Mouse (Mus musculus) limb, embryonic 13.5 days (tissue): ENCODE data around the gene Pidd1. TPM values are rescaled to one million over a fixed set of nuclear protein-coding genes. Genes with fewer than 3 reads are reported as not detected.
"Not testable (repeated sequence)": the region's sequence is repeated elsewhere in the genome, so short reads cannot be mapped to it uniquely, and the experiment has no call there.

Experiments
- ATAC-seq: fragments of 200-750 bp; cut with Nextera tagmentation; 2 replicates; pipeline ENCODE4 v1.8.0; 2017; ENCODE audit warnings: low read depth, moderate number of reproducible peaks, moderate TSS enrichment; ENCODE audit not compliant: low FRiP score
- H3K27ac ChIP-seq: fragments of 300-500 bp; sonication (generic); 2 replicates; pipeline ENCODE4 v1.5.1; 2015; ENCODE audit warnings: inconsistent platforms, mild to moderate bottlenecking, moderate library complexity
- H3K27me3 ChIP-seq: fragments of 300-500 bp; sonication (generic); 2 replicates; pipeline ENCODE4 v1.6.1; 2015; ENCODE audit warnings: mild to moderate bottlenecking, inconsistent platforms
- H3K36me3 ChIP-seq: fragments of 300-500 bp; sonication (generic); 2 replicates; pipeline ENCODE4 v1.6.1; 2015; ENCODE audit warnings: inconsistent platforms, mild to moderate bottlenecking, moderate library complexity
- H3K4me1 ChIP-seq: fragments of 300-500 bp; sonication (generic); 2 replicates; pipeline ENCODE4 v1.6.1; 2015; ENCODE audit warnings: inconsistent platforms
- H3K4me2 ChIP-seq: fragments of 300-500 bp; sonication (generic); replicated peaks from 2 replicates; pipeline ENCODE4 v1.6.1; 2015; ENCODE audit warnings: inconsistent platforms, mild to moderate bottlenecking, moderate library complexity
- H3K4me3 ChIP-seq: fragments of 300-500 bp; sonication (generic); 2 replicates; pipeline ENCODE4 v1.5.1; 2015; ENCODE audit warnings: moderate library complexity, mild to moderate bottlenecking, inconsistent platforms
- H3K9ac ChIP-seq: fragments of 300-500 bp; sonication (generic); 2 replicates; pipeline ENCODE4 v1.6.1; 2015; ENCODE audit warnings: mild to moderate bottlenecking, inconsistent platforms
- H3K9me3 ChIP-seq: fragments of 300-500 bp; sonication (generic); 2 replicates; pipeline ENCODE4 v1.6.1; 2016; ENCODE audit warnings: inconsistent platforms
- WGBS: fragments of 180-500 bp; shearing (Covaris S2); methylation state at CpG from one replicate; pipeline ENCODE4 v1.1.7; 2015; 5-methylcytosine and 5-hydroxymethylcytosine counted together
- polyA plus RNA-seq: library from polyadenylated mRNA; unstranded; fragments of >200 nt; fragmentation: Nextera tagmentation; extraction: Ambion mirVana; gene quantifications from 2 replicates; pipeline ENCODE4 v1.2.1, GENCODE M21; 2015

Gene Pidd1
- polyA plus RNA-seq, 1 experiment from 2014 or later: 11.7 TPM

DNA sequence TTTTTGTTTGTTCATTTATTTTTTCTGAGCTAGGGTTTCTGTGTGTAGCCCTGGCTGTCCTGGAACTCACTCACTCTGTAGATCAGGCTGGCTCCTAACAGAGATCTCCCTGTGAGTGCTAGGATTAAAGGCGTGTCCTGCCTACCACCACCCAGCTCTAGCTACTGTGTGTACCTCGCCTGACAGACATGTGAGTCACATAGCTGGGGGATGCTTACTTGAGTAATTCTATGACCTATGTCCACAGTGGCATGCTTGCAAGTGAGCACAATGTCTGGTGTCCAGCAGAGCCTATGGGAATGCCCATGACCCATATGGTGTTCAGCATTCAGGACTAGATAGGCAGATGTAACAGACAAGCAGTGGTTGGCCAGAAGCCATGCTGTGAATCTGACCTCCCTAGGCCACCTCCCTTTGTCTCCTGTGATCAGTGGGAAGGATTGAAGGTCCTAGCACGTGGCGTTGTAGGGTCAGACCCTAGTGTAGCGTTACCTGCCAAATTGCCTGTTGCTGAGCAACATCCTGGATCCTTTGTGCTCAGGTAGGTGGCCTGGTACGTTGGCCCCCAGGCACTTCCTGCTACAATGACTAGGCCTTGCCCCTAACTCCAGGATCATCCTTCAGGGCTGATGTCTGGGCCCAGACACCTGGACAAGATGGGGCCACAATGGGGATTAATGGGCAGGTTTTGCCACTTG, 27.5 kb downstream of the Pidd1 start:
- WGBS: 80% methylated on average over 6 of the region's 6 CpGs
- no peak overlapping the region for H3K27ac ChIP-seq
- H3K4me1 ChIP-seq: peaks cover 13% of the 10 kb centered on the region
- no peak overlapping the region for H3K9ac ChIP-seq
- no peaks in the 10 kb centered on the region for H3K27me3 ChIP-seq
- no peaks in the 10 kb centered on the region for H3K9me3 ChIP-seq
- H3K4me3 ChIP-seq: no peak overlapping the region
- H3K4me2 ChIP-seq: no peak overlapping the region
- peaks cover 6% of the 10 kb centered on the region for H3K36me3 ChIP-seq
- ATAC-seq: no peak

DNA sequence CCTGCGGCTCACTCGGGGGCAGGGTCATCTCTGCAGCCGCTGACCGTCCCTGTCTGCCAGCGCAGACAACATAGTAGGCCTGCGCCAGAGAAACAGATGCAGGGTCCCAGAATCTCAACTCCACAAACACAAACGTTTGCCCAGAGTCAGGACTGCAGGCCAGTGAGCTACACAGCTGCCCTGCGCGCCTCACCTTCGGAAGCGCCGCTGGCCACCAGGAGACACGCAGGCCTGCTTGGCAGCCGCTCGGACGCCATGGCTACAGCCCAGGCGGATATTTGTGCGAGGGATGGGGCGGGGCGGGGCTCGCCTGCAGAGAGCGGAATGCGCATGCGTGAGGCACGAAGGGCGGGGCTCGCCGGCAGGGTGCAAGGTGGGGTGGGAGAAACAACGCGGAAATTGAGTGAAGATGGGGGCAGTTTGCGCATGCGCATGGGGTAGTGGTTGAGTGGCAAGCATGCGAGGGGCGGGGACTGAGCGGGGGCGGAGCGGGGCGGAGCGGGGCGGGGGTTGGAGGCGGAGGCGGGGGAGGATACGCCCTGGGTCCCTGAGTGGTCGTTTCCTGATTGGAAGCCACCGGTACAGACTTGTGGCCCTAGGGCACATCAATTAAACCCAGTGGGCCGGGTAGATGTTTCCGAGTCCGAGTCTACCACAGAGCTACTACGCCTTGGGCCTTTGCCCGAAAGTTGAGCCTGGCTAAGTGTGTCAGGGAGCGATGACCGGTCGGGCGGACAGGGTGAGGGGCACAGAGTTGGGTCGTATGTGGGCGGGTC, 29.8 kb downstream of the Pidd1 start, which contains the start of gene Gatd1:
TSS of gene Gatd1 (minus strand) at position 328 of the 776 bp plus-strand sequence.
- H3K36me3 ChIP-seq: peaks cover 29% of the 10 kb centered on the region
- peak within 1 kb of the TSS; percentile 87 for H3K9ac ChIP-seq
- WGBS: 0% methylated on average over 48 of the region's 56 CpGs
- peak within 1 kb of the TSS; percentile 78 for H3K27ac ChIP-seq
- H3K4me1 ChIP-seq: peaks cover 15% of the 10 kb centered on the region
- H3K27me3 ChIP-seq: no peaks in the 10 kb centered on the region
- no peaks in the 10 kb centered on the region for H3K9me3 ChIP-seq
- ATAC-seq: peak; percentile 88
- H3K4me3 ChIP-seq: peak within 1 kb of the TSS; percentile 86
- peak within 1 kb of the TSS; percentile 84 for H3K4me2 ChIP-seq

DNA sequence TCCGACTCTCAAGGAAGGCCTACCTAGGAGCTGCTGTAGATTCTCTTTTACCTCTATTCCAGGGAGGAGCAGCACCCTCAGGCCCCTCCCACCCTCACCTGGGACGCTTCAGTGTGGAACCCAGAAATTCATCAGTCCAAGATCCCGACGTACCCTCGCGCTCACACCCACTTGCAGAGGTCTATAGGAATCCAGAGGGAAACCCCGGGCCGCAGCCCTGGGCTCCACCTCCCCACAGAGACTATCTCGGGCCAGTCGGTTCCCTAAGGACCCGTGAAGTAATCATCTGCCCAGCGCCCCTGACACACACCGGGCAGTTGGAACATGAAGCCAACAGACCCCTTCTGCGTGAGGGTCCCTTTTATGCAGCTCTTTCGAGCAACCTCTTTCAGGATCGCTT, 30.5 kb downstream of the Pidd1 start:
- 0 out of 2 replicates have a peak, but pooled peaks have one; percentile 2 for ATAC-seq
- no peaks in the 10 kb centered on the region for H3K9me3 ChIP-seq
- H3K4me2 ChIP-seq: peak overlapping the region; percentile 84
- H3K9ac ChIP-seq: peak overlapping the region; percentile 87
- H3K4me1 ChIP-seq: peaks cover 14% of the 10 kb centered on the region
- H3K4me3 ChIP-seq: peak overlapping the region; percentile 86
- WGBS: 5% methylated on average over 16 of the region's 16 CpGs
- H3K36me3 ChIP-seq: peaks cover 36% of the 10 kb centered on the region
- H3K27ac ChIP-seq: peak overlapping the region; percentile 78
- H3K27me3 ChIP-seq: no peaks in the 10 kb centered on the region

DNA sequence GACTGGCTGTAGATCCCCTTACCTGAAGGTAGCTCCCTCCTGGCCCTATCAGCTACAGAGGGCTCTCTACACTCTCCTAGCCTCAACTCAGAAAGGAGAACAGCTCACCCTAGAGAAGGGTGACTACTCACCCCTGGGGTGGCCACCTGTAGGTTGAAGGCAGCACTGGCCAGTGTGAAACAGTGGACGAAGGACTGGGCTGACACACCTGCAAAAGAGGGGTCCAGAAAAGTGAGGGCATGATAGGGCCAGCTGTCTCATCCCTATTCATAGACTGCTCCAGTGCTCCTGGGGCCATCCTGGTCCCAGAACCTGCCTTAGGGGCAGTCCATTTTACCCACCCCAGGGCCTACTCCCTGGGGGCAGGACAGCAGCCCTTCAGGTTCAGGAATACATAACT, 32.2 kb downstream of the Pidd1 start:
- Histone ChIP-seq H3K4me1 (peaks cover 14% of the 10 kb centered on the region), H3K9me3 (no peaks in the 10 kb centered on the region), H3K9ac (no peak overlapping the region), H3K36me3 (peaks cover 46% of the 10 kb centered on the region), H3K4me2 (no peak overlapping the region), H3K27ac (no peak overlapping the region), H3K27me3 (no peaks in the 10 kb centered on the region), H3K4me3 (no peak overlapping the region)
- 96% methylated on average over 1 of the region's 1 CpGs for WGBS
- no peak for ATAC-seq

DNA sequence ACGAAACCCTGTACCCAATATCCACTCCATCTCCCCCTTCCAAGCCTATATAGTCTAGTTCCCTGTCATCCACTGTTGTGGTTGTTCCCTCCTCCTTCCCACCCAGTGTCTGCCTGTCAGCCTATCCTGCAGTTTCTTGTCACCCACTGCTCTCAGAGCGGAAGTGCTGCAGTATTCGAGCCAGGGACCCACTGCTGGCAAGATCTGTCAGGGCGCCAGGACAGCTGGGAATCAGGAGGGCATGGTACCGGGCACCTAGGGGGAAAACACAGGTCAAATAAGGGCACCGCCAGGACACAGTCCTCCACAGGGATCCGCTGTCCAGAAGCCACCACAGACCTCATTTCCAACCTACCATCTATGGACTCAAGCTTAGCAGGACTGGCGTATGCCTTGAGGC, 33.2 kb downstream of the Pidd1 start:
- no peak overlapping the region for H3K27ac ChIP-seq
- H3K4me3 ChIP-seq: no peak overlapping the region
- ATAC-seq: no peak
- no peak overlapping the region; the same call in 1 of the 2 replicates for H3K9ac ChIP-seq
- H3K9me3 ChIP-seq: no peaks in the 10 kb centered on the region
- peaks cover 14% of the 10 kb centered on the region for H3K4me1 ChIP-seq
- 91% methylated on average over 8 of the region's 8 CpGs for WGBS
- no peak overlapping the region for H3K4me2 ChIP-seq
- H3K27me3 ChIP-seq: no peaks in the 10 kb centered on the region
- H3K36me3 ChIP-seq: peaks cover 46% of the 10 kb centered on the region

DNA sequence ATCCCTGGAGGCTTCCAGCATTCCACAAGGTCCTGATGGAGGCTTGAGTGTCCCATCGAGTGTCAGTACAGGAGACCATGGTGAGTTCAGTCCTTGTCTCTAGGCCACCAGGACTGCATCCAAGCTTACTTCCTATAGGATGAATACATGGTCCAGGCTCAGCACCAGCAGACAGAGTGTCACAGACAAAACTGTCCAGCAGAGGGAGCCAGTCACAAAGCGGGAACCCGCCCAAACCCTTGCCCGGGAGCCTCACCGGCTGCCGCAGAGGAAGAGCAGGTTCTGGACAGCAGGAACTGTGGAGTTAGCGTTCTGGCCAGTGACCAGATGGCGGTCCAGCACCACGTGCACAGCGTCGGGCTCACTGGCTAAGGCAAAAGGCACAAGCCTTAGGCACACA, 35.0 kb downstream of the Pidd1 start:
- peak; percentile 65 for ATAC-seq
- 0 out of 2 replicates have a peak overlapping the region, but pooled peaks have one; percentile 2 for H3K9ac ChIP-seq

DNA sequence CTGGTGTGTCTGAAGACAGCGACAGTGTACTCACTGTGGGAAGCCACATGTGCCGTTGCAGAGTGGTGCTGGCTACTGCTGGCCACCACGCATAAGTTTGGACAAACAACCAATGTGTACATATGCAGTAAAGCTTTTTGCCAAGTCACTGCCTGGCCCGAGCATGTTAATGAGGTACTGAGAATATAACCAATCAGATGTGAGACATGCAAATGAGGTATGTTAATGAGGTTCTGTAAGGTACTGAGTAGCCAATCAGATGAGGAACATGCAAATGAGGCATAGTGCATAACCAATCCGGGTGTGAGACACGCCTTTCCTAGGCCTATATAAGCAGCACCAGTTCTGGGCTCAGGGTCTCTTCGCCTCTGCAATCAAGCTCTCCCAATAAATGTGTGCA, 36.2 kb downstream of the Pidd1 start:
- WGBS: 97% methylated on average over 7 of the region's 7 CpGs
- not testable (repeated sequence) for ATAC-seq, H3K27me3 ChIP-seq, H3K9ac ChIP-seq, H3K4me1 ChIP-seq, H3K27ac ChIP-seq, H3K9me3 ChIP-seq, H3K4me2 ChIP-seq, H3K4me3 ChIP-seq
- H3K36me3 ChIP-seq: peaks cover 62% of the 10 kb centered on the region

More for the DNA sequence above, 35.0 kb downstream of the Pidd1 start:
- Histone ChIP-seq H3K4me1 (peaks cover 14% of the 10 kb centered on the region), H3K36me3 (peaks cover 52% of the 10 kb centered on the region), H3K27ac (no peak overlapping the region), H3K9me3 (no peaks in the 10 kb centered on the region), H3K27me3 (no peaks in the 10 kb centered on the region), H3K4me3 (no peak overlapping the region), H3K4me2 (no peak overlapping the region)
- WGBS: 14% methylated on average over 11 of the region's 11 CpGs

DNA sequence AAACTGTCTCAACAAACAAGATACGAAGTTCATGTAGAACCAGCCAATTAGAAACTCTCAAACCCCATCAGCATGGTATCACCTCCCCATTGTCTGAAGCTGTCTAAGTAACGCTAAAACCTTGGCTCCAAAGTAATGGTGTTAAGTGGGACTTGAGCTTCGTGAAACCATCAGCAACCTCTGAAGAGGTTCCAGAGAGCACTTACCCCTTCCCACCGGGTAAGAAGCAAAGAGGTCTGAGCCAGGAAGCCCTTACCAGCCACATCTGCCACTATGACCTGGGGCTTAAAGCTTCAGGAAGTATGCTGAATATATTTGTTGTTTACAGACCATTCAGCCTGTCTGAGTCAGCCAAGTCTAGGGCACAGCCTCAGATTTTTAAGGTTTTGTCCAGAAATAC, 38.4 kb downstream of the Pidd1 start:
- Histone ChIP-seq H3K4me1 (peaks cover 5% of the 10 kb centered on the region), H3K4me2 (no peak overlapping the region), H3K9ac (no peak overlapping the region), H3K4me3 (no peak overlapping the region), H3K27me3 (no peaks in the 10 kb centered on the region), H3K9me3 (no peaks in the 10 kb centered on the region), H3K36me3 (peaks cover 70% of the 10 kb centered on the region), H3K27ac (no peak overlapping the region)
- no peak for ATAC-seq
- WGBS: 81% methylated on average over 4 of the region's 4 CpGs

DNA sequence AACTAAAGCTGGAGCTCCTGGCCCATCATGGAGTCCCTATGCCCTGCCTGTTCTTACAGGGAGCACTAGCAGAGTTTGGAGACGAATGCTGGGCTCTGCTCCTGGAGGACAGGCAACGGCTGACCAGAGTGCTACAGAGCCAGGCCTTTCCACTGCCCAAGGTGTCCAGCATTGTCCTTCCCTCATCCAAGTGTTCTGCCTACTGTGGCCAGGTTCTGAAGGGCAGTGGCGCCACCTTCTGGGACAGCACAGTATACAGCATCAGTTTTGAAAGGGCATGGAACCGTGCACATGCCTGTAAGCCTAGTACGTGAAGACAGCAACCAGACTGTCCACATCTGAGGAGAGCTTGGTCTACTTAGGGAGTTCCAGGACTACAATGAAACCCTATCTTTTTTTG, 40.5 kb downstream of the Pidd1 start:
- Histone ChIP-seq H3K36me3 (peaks cover 69% of the 10 kb centered on the region), H3K9ac (no peak overlapping the region), H3K9me3 (no peaks in the 10 kb centered on the region), H3K4me2 (no peak overlapping the region), H3K27me3 (no peaks in the 10 kb centered on the region), H3K4me3 (no peak overlapping the region), H3K4me1 (no peaks in the 10 kb centered on the region), H3K27ac (no peak overlapping the region)
- no peak for ATAC-seq
- 48% methylated on average over 5 of the region's 5 CpGs for WGBS

DNA sequence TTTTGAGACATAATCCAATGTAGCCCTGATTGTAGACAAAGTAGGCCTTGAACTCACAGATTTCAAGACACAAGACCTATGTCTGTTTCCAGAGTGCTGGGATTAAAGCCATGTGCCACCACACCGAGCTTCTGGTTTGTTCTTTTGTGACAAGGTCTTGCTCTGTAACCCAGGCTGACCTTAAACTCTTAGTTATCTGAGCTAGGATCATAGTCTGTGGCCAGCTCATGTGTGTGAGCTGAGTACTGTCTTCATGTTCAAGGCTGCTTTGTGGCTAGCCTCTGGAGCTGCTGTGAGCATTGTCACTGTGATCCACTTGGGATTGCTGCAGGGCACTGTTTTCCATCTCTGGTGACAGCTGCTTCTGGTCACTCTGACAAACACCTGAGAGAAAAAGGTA, 48.5 kb downstream of the Pidd1 start:
- Histone ChIP-seq H3K4me3 (no peak overlapping the region), H3K4me1 (peaks cover 12% of the 10 kb centered on the region)

DNA sequence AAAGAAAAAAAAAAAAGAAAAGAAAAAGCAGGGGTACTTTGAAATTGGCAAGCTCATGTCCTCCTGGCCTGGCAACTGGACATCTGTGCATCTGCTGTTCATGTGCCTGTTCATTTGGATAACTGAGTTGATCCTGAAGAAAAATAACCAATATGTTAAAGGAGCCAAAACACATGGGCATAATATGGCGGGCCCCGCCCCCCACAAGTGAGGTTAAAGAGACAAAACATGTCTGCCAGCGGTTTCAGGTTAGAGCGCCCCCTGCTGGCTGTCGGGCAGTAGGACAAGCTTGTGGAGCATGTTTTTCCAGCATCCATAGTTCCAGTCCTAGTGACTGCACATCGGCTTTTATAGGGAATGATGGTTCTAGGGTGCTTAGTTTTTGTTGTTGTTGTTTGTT, 49.1 kb downstream of the Pidd1 start:
- no peak overlapping the region for H3K27ac ChIP-seq
- H3K4me1 ChIP-seq: peaks cover 12% of the 10 kb centered on the region
- H3K27me3 ChIP-seq: 0 out of 2 replicates have a peak, but pooled peaks cover 2% of the 10 kb centered on the region
- H3K4me2 ChIP-seq: no peak overlapping the region
- no peak overlapping the region for H3K4me3 ChIP-seq
- ATAC-seq: no peak
- H3K9me3 ChIP-seq: no peaks in the 10 kb centered on the region
- no peak overlapping the region for H3K9ac ChIP-seq
- WGBS: 21% methylated on average over 6 of the region's 6 CpGs
- H3K36me3 ChIP-seq: peaks cover 41% of the 10 kb centered on the region

More for the DNA sequence above, 48.5 kb downstream of the Pidd1 start:
- no peaks in the 10 kb centered on the region for H3K27me3 ChIP-seq
- WGBS: 72% methylated on average over 1 of the region's 1 CpGs
- H3K4me2 ChIP-seq: no peak overlapping the region
- no peak for ATAC-seq
- H3K9ac ChIP-seq: no peak overlapping the region
- no peak overlapping the region for H3K27ac ChIP-seq
- H3K36me3 ChIP-seq: peaks cover 47% of the 10 kb centered on the region
- no peaks in the 10 kb centered on the region for H3K9me3 ChIP-seq

DNA sequence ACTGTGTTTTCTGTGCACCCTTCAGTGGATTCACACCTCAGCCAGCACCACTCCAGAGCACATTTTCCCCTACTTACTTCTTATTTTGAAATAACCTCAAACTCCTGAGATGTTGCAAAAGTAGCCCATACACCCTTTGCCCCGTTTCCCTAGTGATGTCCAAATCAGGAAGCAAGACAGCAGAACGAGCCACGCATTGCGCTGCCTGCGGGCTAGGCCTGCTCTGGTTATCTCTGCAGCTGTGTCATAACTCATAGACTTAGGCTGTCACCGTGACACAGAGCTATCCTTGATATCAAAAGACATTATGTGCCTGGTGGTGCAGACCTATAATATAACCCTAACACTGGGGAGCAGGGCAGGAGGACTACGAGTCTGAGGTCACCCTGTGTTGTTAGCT, 49.7 kb downstream of the Pidd1 start:
- H3K9me3 ChIP-seq: no peaks in the 10 kb centered on the region
- no peak overlapping the region for H3K27ac ChIP-seq
- H3K4me2 ChIP-seq: no peak overlapping the region
- 90% methylated on average over 7 of the region's 7 CpGs for WGBS
- ATAC-seq: no peak
- no peak overlapping the region for H3K9ac ChIP-seq
- peaks cover 36% of the 10 kb centered on the region for H3K36me3 ChIP-seq
- no peak overlapping the region for H3K4me3 ChIP-seq
- 0 out of 2 replicates have a peak, but pooled peaks cover 2% of the 10 kb centered on the region for H3K27me3 ChIP-seq
- peaks cover 12% of the 10 kb centered on the region for H3K4me1 ChIP-seq
